Mouse (Mus musculus) T-helper 1 cell (primary cell): ENCODE results near the gene Exosc10.

Experiments used
- in situ Hi-C: fragments of 300-600 bp; cut with MboI, MseI; formaldehyde crosslinking; loops from one replicate; pipeline ENCODE4 v1.15.1; 2025; ENCODE audit warnings: high pct_unique_total_duplicates

The Exosc10 gene

GRCm38 (mm10) chr4:148570693-148571295, 12.6 kb downstream of the Exosc10 start:
- in situ Hi-C loops = no loop called here

- in situ Hi-C loops = no loop called here
Measured at GRCm38 (mm10) chr4:148573222-148573621, 15.0 kb downstream of the Exosc10 start.

GRCm38 (mm10) chr4:148580765-148581164, 22.5 kb downstream of the Exosc10 start:
- in situ Hi-C loops = no loop called here

- in situ Hi-C loops = no loop called here
Measured at GRCm38 (mm10) chr4:148581422-148581821, 23.2 kb downstream of the Exosc10 start.

DNA sequence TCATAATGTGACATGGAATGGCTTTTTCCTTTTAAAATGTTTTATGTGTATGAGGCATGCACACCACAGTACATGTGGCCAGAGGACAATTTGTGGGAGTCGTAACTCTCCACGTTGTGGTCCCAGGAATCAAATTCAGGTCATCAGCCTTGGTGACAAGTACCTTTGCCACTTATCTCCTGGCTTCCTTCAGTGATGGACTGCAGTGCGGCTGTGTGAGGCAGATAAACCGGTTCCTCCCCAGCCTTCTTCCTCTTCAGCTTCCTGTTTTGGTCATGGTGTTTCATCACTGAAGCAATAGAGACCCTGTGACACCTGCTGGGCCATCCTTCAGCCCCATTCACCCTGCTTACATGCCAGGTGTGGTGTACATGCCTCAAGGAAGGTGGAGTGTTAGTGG, 25.0 kb downstream of the Exosc10 start:
- in situ Hi-C loops = no loop called here

DNA sequence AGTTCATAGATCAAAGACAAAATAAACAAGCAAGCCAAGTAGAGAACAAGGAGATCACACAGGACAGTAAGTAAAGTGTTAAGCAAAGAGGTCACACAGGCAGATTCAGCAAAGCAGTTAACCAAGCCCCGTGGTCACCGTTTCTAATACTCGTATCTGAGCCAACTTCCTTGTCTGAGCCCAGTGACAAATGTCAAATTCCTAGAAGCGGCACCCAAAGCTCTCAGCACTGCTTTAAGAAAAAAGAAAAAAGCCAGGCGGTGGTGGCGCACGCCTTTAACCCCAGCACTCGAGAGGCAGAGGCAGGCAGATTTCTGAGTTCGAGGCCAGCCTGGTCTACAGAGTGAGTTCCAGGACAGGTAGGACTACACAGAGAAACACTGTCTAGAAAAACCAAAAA, 28.4 kb downstream of the Exosc10 start:
- in situ Hi-C loops = no loop called here

- in situ Hi-C loops = no loop called here
Measured at GRCm38 (mm10) chr4:148588793-148589192, 30.6 kb downstream of the Exosc10 start.

- in situ Hi-C loops = no loop called here
Measured at GRCm38 (mm10) chr4:148589565-148589964, 31.3 kb downstream of the Exosc10 start.

GRCm38 (mm10) chr4:148590421-148591170, 32.4 kb downstream of the Exosc10 start:
- in situ Hi-C loops = no loop called here

DNA sequence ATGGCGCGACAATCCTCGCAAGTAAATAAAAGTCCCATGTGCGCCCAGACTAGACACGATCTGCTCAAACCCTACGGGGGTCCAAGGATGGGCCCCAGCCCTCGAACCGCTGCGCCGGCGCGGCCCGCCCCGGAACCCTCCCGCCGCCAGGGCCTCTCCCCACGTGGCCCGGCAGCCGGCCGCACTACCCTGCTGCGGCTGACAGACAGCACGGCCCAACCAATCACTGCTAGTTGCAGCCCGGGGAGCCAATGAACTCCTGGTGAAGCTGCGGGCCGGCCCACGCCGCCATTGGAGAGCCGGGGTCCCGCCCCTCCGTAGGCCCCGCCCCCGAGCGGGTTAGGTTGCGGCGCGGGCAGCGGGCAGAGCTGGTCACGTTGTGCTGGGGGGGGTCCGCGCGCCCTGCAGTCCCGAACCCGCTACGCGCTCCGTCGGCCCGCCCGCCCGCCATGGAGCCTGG, 33.0 kb downstream of the Exosc10 start, which contains the start of gene Srm:
Gene Srm (plus strand): TSS at position 333 of the 460 bp plus-strand sequence.
- in situ Hi-C loops = no loop called here

GRCm38 (mm10) chr4:148591637-148592380, 33.6 kb downstream of the Exosc10 start:
- in situ Hi-C loops = no loop called here

- in situ Hi-C loops = no loop called here
Measured at GRCm38 (mm10) chr4:148593996-148594395, 35.8 kb downstream of the Exosc10 start.

DNA sequence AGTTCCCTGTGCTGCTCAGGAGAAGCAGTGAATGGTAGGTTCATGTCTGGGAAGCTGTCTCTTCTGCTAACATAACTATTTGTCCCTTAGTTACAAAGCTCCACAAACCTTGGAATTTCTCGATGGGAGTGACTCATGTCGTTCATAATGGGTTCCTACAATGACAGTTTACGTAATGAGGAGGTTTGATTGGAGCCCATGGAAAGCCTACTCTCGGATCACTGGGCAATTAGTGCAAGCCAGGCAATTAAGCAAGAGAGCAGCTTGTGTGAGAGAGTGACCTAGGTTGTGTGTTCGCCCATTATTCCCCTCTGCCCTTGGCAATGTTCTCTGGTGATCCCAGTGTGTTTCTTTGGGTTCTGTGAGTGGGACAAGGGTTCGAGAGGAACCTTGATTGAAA, 37.7 kb downstream of the Exosc10 start:
- in situ Hi-C loops = no loop called here

GRCm38 (mm10) chr4:148596731-148597130, 38.5 kb downstream of the Exosc10 start:
- in situ Hi-C loops = no loop called here

GRCm38 (mm10) chr4:148598826-148599225, 40.6 kb downstream of the Exosc10 start:
- in situ Hi-C loops = no loop called here

- in situ Hi-C loops = loop anchor here (25.0 kb wide), 1 partner anchor 438 kb away; the partner anchor contains the start of genes Fbxo2, Fbxo44 and Fbxo6
Measured at GRCm38 (mm10) chr4:148600316-148600715, 42.1 kb downstream of the Exosc10 start.

DNA sequence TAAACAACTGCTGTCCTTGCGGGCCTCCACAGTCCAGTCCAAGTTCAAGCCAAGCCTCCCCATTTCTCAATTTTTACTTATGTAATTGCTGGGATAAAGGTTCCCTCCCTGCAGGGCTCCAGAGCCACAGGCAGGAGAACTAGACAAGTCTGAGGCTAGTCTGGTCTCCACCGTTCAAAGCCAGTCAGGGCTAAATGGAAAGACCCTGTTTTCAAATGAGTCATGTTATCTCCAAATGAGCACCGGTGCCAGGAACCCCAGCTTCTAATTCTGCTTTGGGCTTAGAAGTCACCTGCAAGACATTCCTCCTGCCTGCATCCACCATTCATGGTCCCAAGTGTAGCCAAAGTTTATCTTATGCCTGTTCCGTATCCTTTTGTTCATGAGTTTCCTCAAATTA, 43.6 kb downstream of the Exosc10 start:
- in situ Hi-C loops = loop anchor here (25.0 kb wide), 1 partner anchor 440 kb away; the partner anchor contains the start of genes Fbxo2, Fbxo44 and Fbxo6

GRCm38 (mm10) chr4:148602357-148603120, 44.3 kb downstream of the Exosc10 start, which contains the start of gene Masp2:
TSS of gene Masp2 (plus strand) at chr4:148602554.
- in situ Hi-C loops = loop anchor here (25.0 kb wide), 1 partner anchor 440 kb away; the partner anchor contains the start of genes Fbxo2, Fbxo44 and Fbxo6

- in situ Hi-C loops = loop anchor here (25.0 kb wide), 1 partner anchor 441 kb away; the partner anchor contains the start of genes Fbxo2, Fbxo44 and Fbxo6
Measured at GRCm38 (mm10) chr4:148603376-148604139, 45.3 kb downstream of the Exosc10 start.

DNA sequence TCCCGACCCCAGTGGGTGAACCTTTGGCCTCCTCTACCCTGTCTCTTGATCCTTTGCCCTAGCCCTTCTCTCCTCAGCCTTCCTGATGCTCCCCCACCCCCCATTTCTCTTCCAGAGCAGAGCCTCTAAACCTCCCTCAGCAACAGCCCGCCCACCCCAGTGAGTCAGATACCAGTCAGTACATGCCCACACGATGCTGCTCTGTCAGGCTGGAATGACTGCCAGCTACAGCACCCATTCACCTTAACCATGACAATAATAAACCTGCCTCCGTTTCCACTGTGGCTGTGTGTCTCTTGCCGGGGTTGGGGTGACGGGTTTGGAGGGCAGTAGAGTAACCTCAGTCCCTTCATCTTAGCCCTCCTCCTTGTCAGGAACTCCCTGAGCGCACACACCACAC, 45.9 kb downstream of the Exosc10 start:
- in situ Hi-C loops = loop anchor here (25.0 kb wide), 1 partner anchor 442 kb away; the partner anchor contains the start of genes Fbxo2, Fbxo44 and Fbxo6
